Mouse (Mus musculus): ENCODE results near the gene Snrnp40.
A peak's percentile ranks its signal among the peaks of the same experiment; 100 is the strongest.

Snrnp40 gene

GRCm38 (mm10) chr4:130387256-130387655, 27.3 kb downstream of the Snrnp40 start:
- no peak for DNase-seq

DNA sequence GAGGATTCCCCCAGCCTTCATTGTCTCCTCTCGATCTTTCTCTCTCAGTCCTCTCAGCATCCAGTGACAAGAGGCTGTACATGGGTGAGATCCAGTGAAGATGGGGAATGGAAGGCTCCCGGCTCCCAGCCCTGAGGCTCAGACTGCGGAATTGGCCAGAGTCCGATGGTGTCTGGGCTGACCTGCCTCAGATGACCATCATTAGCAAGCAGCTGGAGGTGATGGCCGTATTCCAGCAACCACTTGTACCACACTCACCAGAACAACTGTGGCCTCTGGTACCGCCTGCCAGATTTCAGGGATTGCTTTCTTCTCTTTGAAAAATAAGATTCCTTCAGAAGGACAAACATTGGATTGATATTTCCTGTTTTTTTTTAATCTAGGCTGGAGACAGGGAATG, 29.6 kb downstream of the Snrnp40 start:
- peak; percentile 44 to 61 for DNase-seq

DNA sequence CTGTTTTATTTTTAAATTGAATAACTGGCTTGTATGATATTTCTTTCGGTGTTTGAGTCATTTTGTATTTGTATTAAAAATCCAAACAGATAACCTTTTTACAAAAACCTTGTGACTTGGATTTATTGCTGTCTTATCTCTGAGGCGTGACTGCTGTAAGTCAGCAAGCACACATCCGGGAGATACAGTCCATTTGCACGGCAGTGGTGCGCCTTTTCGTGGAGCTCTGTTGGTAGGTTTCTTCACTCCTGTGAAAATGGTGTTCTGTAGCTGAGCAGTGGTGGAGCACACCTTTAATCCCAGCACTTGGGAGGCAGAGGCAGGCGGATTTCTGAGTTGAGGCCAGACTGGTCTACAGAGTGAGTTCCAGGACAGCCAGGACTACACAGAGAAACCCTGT, 30.0 kb downstream of the Snrnp40 start:
- no peak for DNase-seq

DNA sequence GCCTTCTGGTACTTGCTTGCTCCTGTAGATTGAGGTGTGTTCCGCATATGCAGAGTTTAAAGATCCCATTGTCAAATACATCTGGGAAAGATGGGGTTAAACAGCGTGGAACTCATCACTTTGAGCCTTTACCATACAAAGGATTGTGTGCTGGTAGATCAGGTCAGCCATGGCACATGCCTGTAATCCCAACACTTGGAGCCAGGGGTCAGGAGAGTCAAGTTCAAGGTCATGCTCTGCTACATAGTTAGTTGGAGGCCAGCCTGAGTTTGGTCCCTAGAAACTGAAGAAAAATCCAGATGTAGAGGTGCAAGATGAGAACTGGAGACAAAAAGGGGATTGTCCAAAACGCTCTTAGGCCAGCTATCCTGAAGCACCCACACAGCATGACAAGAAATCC, 31.3 kb downstream of the Snrnp40 start:
- no peak for DNase-seq

All from lung, adult 18-20 months (tissue).